Mouse (Mus musculus) heart, adult 9 months (tissue): ENCODE results near the gene Abcb8.

Experiments used
- DNase-seq, 2 experiments: peaks; one replicate each; pipeline ENCODE4 v3.0.0; 2022; ENCODE audit warnings: low spot score in 2 of 2

The Abcb8 gene

DNA sequence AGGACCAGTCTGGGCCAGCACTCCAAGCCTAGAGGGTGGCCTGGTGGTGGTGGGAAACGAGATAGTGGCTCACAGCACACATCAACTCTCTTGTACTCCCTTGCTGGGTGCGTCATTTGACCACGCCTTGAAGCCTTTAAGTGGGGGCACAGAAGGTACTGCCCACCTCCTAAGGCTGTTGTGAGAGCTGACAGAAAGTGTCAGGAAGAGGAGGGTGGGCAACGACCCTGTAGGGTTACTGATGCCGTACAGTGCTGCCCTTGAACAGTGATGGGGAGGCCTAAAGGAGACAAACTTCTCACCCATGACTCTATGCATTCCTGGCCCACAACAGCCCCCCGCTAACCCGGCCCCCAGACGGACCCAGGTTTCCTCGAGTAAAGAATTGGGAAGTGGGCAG is 27.0 kb upstream of the Abcb8 start:
- no peak for DNase-seq

DNA sequence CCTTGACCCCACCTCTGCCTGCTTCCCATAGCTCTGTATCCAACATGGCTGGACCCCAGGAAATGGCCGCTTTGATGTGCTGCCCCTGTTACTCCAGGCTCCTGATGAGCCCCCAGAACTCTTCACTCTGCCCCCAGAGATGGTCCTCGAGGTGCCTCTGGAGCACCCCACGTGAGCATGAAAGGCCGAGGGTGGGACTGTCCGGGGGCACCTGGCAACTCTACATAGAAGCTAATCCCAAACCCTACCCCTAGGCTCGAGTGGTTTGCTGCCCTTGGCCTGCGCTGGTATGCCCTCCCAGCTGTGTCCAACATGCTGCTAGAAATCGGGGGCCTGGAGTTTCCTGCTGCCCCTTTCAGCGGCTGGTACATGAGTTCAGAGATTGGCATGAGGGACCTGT is 23.7 kb upstream of the Abcb8 start:
- DNase-seq = no peak

DNA sequence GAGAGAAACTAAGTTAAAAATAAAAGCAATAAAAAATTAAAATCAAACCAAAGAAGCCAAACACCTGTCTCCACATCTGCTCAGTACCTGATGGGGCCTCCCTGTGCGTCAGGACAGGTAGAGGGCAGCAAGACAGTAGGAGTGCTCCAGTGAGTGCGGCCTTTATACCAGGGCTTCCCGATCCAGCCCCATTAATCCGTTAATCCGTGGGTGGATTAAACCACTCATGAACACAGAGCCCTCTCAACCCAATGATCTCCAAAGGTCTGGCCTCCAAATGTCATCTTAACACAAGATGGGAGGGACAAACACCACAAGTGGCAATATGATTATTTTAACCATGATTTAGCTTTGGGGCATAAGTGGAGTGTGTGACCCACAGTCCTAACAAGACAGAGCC is 19.7 kb upstream of the Abcb8 start:
- no peak for DNase-seq

DNA sequence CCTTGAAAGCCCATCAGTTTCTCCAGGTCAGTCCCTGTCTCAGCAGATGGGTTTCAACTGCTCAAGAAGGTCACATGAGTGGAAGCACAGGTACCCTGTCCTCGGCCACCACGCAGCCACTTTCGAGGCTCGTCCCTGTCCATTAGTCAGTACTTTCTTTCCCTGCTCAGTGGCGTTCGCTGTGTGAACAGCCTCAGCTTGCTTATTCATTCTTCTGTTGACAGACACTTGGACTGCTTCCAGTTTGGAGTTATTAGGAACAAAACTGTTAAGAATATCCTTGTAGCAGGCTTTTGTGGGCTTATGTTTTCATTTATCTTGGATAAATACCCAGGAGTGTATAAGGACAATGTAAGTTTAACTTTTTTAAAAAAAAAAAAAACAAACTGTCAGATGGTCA is 19.2 kb upstream of the Abcb8 start:
- DNase-seq = no peak

DNA sequence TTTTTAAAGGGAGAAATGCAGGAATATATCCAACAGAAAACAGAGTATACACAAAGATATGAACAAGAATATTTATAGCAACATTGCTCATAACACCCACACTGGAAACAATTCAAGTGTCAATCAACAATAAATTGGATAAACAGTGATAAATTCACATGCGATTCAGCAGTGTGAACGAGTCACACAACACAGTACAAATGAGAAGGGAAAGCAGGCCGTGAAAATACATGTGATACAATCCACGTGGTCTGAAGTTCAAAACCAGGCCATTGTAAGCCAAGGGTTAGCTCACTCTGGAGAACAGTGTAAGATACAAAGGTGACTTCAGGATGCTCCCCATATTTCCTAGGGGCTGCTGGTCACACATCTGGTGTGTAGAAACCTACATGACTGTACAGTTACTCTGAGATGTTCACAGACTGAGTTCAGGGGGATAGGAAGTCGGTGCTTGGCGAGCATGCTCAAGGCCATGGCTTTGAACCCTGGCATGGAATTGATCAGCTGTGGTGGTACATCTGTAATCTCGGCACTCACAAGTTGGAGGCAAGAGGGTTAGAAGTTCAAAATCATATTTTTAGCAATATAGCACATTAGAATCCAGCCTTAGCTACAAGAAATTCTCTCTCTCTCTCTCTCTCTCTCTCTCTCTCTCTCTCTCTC is 18.7 kb upstream of the Abcb8 start:
- DNase-seq = no peak

DNA sequence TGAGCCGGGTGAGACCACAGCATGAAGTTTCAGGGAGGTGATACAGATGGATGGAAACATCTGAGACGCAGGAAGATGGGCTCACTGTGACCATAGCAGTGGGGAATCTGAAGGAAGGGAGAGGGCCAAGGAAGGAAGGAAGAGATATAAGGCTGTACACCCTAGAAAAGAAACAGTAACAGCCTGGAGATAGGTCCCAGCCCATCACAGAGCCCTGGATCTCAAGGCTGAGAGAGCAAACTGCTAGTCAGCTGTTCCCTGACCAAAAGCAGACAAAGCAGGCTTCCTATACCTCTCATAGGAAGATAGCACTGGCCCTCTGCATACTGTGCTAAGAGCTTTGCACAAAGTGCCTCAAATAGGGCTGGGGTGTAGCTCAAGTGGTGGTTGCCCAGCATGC is 14.8 kb upstream of the Abcb8 start:
- no peak for DNase-seq

DNA sequence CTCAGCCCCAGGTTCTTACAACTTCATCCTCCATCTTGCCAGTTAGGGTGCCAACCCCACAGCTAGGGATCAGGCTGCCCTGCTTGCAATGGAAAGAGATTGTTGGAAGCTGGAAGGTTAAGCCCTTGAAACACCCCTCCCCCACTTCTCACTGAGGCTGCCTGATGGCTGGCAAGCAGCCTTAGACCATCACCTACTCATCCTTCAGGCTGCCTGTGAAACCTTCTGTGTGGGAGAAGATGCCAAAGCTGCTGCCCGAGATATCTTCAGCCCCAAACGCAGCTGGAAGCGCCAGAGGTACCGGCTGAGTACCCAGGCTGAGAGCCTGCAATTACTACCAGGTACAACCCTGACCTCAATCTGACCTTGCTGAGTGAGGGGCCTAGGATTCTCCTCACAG is 14.0 kb upstream of the Abcb8 start:
- DNase-seq = no peak

DNA sequence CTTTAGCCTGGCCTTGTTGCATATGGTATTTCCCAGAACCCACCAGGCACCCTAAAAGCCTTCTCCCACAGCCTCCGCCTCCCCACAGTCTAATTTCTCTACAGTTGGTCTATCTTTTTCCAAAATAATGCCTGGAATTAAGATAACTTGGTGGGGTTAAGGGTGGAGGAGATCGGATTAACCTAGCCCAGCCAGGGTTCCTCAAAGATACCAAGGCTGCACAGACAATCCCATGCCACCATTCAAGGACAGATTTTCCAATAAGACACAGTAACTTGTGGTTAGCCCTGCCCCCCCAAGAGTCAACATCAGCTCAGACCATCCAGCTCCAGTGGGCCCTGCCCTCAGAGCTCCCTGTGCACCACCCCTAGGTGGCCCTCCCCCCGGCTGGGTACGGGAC is 13.0 kb upstream of the Abcb8 start:
- DNase-seq = no peak

DNA sequence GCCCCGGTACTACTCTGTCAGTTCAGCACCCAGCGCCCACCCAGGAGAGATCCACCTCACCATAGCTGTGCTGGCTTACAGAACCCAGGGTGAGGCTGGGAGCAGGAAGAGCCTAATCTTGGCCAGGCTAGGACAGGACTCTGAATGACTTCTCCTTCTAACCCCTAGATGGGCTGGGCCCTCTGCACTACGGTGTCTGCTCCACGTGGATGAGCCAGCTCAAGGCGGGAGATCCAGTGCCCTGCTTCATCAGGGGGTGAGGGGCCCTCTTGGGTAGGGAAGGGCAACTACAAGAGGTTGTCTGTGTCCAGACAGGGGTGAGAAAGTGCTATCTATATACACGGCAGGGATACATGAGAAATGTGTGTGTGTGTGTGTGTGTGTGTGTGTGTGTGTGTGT is 12.0 kb upstream of the Abcb8 start:
- DNase-seq = no peak

DNA sequence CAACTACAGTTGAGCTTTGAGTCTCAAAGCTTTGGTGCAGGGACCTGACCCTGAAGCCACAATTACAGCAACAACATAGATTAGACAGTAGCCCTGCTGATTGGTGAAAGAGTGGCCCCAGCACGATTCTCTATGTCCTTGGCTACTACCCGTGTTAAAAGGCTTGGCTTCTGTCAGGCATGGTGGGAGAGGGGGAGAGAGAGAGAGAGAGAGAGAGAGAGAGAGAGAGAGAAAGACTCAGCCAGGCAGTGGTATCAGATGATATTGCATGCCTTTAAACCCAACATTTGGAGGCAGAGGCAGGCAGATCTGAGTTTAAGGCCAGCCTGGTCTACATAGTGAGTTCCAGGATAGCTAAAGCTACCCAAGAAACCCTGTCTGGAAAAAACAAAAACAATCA is 11.5 kb upstream of the Abcb8 start:
- no peak for DNase-seq

DNA sequence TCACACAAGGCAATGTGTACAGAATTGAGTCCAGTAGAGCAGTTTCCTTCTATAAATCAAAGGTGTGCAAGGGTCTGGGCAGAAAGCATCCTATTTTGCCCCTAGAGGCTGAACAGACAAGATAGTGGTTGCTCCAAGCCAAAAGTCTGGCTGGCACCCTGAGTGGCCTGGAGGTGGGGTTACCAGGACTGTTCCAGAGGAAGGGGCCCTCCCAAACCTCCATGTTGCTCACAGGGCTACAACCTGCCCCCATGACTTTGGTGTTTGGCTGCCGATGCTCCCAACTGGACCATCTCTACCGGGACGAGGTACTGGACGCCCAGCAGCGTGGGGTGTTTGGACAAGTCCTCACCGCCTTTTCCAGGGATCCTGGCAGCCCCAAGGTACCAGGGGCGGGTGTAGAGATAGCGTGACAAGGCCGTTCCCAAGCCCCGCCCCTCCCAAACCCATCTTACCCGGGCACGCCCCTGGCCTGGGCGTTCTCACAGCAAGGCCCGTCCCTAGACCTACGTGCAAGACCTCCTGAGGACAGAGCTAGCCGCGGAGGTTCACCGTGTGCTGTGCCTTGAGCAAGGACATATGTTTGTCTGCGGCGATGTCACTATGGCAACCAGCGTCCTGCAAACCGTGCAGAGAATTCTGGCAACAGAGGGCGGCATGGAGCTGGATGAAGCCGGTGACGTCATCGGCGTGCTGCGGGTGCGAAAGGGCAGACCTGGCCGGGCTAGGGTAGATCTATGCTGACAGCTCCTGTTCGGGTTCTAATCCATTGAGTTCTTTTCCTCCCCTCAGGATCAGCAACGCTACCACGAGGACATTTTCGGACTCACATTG is 10.2 kb upstream of the Abcb8 start:
- DNase-seq = peak; percentile 86 to 89

DNA sequence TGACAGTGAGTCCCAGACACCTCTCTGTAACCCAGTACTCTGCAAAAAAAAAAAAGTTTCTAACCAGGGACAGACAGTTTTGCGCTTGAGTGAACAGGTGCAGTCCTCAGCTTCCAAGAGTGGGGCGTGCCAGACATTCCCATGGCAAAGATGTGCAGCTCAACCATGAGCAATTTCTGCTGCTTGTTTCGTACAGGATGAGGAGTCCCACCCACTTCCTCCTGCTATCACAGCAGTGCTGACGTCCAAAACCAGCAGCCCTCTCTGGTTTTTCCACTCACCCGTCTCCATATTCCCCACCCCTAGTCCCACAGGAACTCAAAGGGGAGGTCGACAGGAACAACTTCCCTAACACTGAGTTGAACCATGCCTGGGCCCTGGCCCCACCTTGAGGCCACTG is 9.1 kb upstream of the Abcb8 start:
- peak; percentile 79 to 90 for DNase-seq

DNA sequence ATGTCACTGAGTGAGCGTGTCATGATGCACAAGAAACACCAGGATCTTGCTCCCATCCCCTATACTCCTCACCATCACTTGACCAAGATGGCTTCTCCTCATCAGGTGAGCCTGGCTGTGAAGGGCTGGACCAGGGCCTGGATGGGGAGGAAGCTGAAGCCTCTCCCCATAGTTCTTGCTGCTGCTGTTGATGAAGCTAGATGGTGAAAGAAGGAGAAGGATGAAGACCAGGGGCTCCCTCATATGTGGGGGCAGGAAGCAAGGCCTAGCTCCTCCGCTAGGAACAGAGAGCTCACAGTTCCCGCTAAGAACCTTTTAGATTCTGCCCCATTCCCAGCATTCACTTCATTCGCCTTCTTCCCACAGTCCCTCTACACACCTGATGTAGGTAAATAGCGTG is 8.1 kb upstream of the Abcb8 start:
- no peak for DNase-seq

DNA sequence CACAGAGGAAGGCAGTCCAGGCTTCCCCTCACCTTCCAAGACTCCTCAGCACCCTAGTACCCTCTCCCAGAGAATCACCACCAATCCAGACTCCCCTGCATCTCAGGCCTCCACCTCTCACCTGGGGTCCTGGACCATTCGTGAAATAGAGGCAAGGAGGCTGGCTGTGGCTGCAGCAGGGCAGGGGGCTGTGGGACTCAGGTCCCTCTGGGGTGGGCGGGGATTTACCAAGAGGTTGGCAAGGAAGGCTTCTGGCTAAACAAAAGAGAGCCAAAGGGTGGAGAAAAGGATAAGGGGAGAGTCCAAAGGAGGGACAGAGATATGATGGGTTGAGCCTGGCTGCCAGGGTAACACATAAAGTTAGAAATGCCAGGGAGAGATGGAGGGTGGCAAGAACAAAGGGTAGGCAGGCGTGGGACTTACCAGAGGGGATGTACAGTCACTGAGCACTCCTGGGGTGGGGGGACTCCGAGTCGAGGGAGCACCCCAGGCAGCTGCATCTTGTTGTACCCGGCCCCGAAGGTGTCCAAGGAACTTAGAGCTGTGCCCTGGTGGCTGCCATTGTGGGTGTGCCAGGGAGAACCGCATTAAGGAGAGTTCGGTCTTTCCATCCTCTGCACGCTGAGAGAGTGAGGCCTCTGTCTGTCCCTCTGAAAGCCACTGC is 7.4 kb upstream of the Abcb8 start:
- DNase-seq = no peak

DNA sequence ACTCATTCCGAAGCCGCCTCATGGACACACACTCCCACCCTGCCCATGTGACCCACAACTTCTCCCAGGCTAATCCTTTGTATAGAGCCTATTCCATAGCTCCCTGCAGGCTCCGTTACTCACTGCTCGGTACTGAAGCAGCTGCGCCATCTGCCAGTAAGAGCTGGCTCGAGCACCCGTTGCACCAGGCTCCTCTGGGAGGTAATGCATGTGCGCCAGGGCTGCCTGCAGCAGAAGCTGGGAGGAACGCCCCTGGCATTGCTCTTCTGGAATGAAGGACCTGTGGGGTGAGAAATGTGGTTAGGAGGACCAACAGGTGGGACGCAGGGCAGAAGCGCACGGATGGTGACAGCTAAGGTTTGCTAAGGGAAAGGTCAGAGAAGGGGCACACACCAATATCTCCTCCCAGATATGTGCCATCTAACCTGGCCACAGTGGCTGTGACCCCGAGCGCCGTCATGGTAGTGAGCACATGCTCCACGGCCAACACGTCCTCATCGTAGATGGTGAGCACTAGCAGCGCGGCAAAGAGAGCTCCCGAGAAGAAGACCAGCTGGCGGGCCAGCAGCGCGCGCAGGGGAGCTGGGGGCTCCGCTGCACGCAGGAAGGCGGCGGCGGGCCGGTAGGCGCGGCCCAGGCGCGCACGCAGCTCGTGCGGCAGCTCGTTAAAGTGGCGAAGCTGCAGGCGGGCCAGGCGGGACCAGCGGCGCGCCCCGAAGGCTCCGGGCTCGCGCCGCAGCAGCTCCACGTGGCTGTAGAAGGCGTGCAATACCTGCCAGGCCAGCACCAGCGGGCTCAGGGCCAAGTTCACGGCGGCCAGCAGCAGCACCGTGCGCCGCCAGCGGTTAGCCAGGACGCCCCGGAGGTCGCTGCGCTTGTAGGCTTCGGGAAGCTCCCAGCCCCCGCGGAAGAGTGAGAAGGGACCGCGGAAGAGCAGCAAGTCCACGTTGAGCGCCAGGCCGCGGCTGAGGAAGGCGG is 5.9 kb upstream of the Abcb8 start:
- DNase-seq = peak in 1 of 2 experiments; percentile 64

DNA sequence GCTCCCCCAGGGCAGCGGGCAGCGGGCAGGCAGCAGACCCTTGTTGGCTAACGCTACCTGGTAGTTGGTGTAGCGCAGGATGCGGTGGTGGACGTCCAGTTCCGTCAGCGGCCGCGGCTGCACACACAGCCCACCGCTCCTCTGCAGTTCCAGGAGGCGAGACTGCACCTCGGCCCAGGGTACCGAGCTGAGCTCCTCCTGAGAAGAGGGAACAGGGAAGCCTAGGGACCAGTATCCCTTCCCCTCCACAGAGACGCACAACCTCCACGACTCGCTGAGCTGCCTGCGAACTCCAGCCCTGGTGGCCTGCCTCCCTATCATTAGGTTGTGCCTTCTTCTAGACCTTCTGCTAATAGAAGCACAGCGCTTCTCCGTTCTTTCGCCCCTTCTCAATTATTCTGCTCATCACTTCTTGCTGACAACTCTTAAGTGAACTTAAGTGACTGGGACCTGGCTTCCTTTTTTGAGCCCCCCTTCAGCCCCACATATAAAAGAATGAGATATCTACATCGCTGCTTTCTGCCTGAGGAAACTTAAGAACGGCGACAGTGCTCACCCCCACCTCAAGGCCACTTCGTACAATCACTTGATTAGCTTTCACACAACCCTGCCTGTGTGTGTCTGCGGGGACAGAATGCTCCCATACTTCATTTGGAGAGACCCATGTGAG is 5.1 kb upstream of the Abcb8 start:
- no peak for DNase-seq

DNA sequence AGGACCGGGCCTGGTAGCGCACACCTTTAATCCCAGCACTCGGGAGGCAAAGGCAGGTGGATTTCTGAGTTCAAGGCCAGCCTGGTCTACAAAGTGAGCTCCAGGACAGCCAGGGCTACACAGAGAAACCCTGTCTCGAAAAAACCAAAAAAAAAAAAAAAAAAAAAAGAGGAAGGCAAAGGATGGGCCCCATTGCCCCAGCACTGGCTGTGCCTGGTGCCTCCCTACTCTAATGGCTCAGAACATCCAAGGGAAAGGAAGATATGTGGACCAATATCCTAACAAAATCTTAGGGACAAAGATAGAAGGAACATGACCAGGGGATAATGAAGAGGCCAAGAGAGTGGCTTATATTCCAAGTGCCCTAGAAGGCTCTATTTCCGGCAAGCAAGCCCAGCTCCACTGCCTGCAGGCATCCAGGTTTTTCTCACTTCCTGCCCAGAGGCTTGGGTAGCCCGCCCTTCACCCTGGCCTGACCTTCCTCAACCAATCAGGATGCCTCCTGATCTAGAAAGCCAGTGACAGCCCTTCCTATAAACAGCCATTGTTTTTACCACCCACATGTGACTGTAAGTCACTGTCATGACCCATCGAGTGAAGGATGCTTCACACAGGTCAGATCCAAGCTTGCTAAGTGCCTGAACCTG is 4.3 kb upstream of the Abcb8 start:
- DNase-seq = peak; percentile 26 to 55

DNA sequence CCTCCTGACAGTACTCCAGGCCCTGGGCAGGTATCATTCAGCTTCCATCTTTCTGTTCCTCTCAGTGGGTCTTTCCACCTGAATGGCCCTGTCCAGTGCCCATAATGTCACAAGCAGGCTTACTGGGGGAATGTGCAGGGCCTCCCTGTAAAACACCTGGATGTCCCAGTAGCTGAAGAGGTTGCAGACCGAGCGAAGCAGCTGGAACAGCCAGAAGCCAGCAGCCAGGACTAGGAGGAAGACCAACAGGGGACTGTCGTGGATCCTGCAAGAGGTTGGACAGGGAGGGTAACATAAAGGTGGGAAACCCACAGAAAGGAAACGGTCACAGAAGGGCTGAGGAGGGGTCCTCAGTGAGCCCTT is 3.8 kb upstream of the Abcb8 start:
- no peak for DNase-seq

DNA sequence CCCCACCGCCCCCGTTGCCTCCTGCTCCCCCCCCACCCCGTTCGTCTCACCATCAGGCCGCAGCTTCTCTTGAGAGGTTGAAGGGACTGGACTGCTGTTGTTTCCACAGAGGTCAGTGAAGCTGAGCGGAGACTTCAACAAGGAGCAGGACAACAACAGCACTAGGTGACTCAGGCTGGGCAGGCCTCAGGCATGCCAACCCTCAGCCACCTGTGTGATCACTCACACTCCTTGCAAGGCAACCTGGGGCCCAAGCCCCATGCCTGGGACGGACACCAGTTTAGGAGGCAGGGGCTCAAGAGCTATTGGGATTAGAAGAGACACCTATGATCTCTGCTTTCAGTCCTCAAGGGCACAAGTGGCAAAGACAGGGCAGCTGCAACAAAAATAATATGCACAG is 1.6 kb upstream of the Abcb8 start, which contains the start of gene Atg9b:
Gene Atg9b (minus strand): TSS at position 280 of the 400 bp plus-strand sequence.
- DNase-seq = no peak

DNA sequence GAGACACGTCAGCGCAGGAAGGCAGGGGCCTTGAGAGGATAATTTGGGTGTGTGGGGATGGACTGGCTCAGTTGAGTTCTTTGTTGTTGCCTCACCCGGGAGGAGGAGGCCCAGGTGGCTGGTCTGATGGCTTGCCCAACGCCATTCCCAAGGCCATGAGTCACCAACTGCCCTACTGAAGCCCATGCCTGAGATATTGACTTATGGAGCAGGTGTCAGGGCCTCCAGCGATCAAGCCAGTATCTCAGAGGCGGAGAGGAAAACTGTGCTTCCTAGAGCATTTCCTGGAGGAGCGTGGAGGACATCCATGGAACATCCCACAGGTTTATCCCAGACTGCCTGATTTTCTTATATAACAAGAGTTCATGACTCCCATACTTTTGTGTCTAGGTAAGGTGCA is 739 bp upstream of the Abcb8 start:
- DNase-seq = no peak
